Mouse (Mus musculus) heart, postnatal 0 days (tissue): ENCODE measurements at regions not wholly inside any gene's neighbourhood (a gene's known extent, or its start where the extent isn't known, plus 50 kb on each side); places are given as distances from the start of the nearest gene placed in this dataset.

ENCODE experiments used
- ATAC-seq: fragments of 200-750 bp; cut with Nextera tagmentation; 2 replicates; pipeline ENCODE4 v1.8.0; 2017; ENCODE audit warnings: low read depth, moderate number of reproducible peaks, moderate library complexity; ENCODE audit not compliant: insufficient read depth
- DNase-seq: peaks from one replicate; pipeline ENCODE4 v3.0.0-alpha.2; 2016; ENCODE audit warnings: low spot score
- H3K27ac ChIP-seq: fragments of 300-500 bp; sonication (generic); 2 replicates; pipeline ENCODE4 v1.5.1; 2014; ENCODE audit warnings: low read depth, mild to moderate bottlenecking
- H3K27me3 ChIP-seq: fragments of 300-500 bp; sonication (generic); 2 replicates; pipeline ENCODE4 v1.6.1; 2014; ENCODE audit warnings: low read length, mixed read lengths; ENCODE audit not compliant: control insufficient read depth, insufficient read depth
- H3K36me3 ChIP-seq: fragments of 300-500 bp; sonication (generic); replicated peaks from 2 replicates; pipeline ENCODE4 v1.6.1; 2014; ENCODE audit warnings: low read length, mixed read lengths; ENCODE audit not compliant: control insufficient read depth, insufficient read depth
- H3K4me1 ChIP-seq: fragments of 300-500 bp; sonication (generic); 2 replicates; pipeline ENCODE4 v1.6.1; 2014; ENCODE audit warnings: antibody characterized with exemption; ENCODE audit not compliant: control insufficient read depth, insufficient read depth
- H3K4me2 ChIP-seq: fragments of 300-500 bp; sonication (generic); 2 replicates; pipeline ENCODE4 v1.6.1; 2014; ENCODE audit warnings: low read depth, mild to moderate bottlenecking, low read length, moderate library complexity
- H3K4me3 ChIP-seq: fragments of 300-500 bp; sonication (generic); 2 replicates; pipeline ENCODE4 v1.5.1; 2014; ENCODE audit warnings: low read depth, low read length
- H3K9ac ChIP-seq: fragments of 300-500 bp; sonication (generic); replicated peaks from 2 replicates; pipeline ENCODE4 v1.6.1; 2014; ENCODE audit warnings: low read depth, low read length, mixed read lengths
- H3K9me3 ChIP-seq: fragments of 300-500 bp; sonication (generic); replicated peaks from 2 replicates; pipeline ENCODE4 v1.6.1; 2016; ENCODE audit warnings: low read length; ENCODE audit not compliant: control insufficient read depth
- CTCF ChIP-seq: IDR thresholded peaks from 2 replicates; pipeline ENCODE4 v1.5.1; 2016; ENCODE audit warnings: antibody characterized with exemption, control low read depth, low read depth
- EP300 ChIP-seq: IDR thresholded peaks from 2 replicates; pipeline ENCODE4 v1.6.1; 2016; ENCODE audit warnings: antibody characterized with exemption, low read depth
- WGBS: fragments of 180-500 bp; shearing (Covaris S2); extraction: QIAGEN DNeasy Blood & Tissue Kit; methylation state at CpG from one replicate; pipeline ENCODE4 v1.1.7; 2014; 5-methylcytosine and 5-hydroxymethylcytosine counted together

DNA sequence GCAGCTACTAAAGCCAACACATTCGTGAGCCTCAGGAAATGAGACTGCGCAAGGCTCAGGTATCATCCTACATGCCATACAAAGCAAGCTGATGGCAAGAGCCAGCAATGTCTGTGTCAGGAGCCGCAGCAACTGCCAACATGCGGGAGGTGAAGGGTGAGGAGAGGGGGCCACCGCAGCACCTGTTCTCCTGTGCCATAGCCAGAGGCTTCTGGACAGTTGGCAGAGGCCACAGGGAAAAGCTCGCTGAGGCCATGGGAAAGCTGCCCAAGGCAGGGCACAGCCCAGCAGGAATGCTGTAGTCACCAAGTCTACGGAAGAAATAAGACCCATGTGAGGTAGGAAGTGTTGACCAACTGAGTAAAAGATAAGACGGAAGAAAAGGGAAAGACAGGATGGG lies 149.1 kb upstream of the Runx1 start:
- no peak overlapping the region for H3K4me3 ChIP-seq
- no peaks in the 10 kb centered on the region for H3K36me3 ChIP-seq
- WGBS: 78% methylated on average over 8 of the region's 8 CpGs
- H3K9ac ChIP-seq: no peak overlapping the region
- H3K27ac ChIP-seq: no peak overlapping the region
- ATAC-seq (no peak), DNase-seq (no peak)
- H3K4me1 ChIP-seq: no peaks in the 10 kb centered on the region
- no peaks in the 10 kb centered on the region for H3K9me3 ChIP-seq
- H3K4me2 ChIP-seq: no peak overlapping the region
- no peak for TF ChIP-seq EP300
- H3K27me3 ChIP-seq: 0 out of 2 replicates have a peak, but pooled peaks cover 3% of the 10 kb centered on the region

- DNase-seq: no peak
- H3K4me2 ChIP-seq: no peak overlapping the region
- no peaks in the 10 kb centered on the region for H3K9me3 ChIP-seq
- no peak for ATAC-seq
- whole genome bisulfite sequencing: 65% methylated on average over 5 of the region's 5 CpGs
- 0 out of 2 replicates have a peak, but pooled peaks cover 3% of the 10 kb centered on the region for H3K27me3 ChIP-seq
- no peak overlapping the region for H3K9ac ChIP-seq
- no peaks in the 10 kb centered on the region for H3K4me1 ChIP-seq
- H3K4me3 ChIP-seq: no peak overlapping the region
- TF ChIP-seq CTCF (no peak), EP300 (no peak)
- no peak overlapping the region for H3K27ac ChIP-seq
- no peaks in the 10 kb centered on the region for H3K36me3 ChIP-seq
Measured at GRCm38 (mm10) chr16:92972681-92973080, 146.7 kb upstream of the Runx1 start.

GRCm38 (mm10) chr16:92971956-92972355 lies 146.0 kb upstream of the Runx1 start:
- H3K27me3 ChIP-seq: 0 out of 2 replicates have a peak, but pooled peaks cover under 1% of the 10 kb centered on the region
- DNase-seq (no peak), ATAC-seq (no peak)
- TF ChIP-seq EP300 (no peak), CTCF (no peak)
- 84% methylated on average over 3 of the region's 3 CpGs for WGBS
- H3K36me3 ChIP-seq: no peaks in the 10 kb centered on the region
- no peak overlapping the region for H3K4me3 ChIP-seq
- H3K4me2 ChIP-seq: no peak overlapping the region
- H3K9ac ChIP-seq: no peak overlapping the region
- no peak overlapping the region for H3K27ac ChIP-seq
- no peaks in the 10 kb centered on the region for H3K9me3 ChIP-seq
- H3K4me1 ChIP-seq: no peaks in the 10 kb centered on the region

DNA sequence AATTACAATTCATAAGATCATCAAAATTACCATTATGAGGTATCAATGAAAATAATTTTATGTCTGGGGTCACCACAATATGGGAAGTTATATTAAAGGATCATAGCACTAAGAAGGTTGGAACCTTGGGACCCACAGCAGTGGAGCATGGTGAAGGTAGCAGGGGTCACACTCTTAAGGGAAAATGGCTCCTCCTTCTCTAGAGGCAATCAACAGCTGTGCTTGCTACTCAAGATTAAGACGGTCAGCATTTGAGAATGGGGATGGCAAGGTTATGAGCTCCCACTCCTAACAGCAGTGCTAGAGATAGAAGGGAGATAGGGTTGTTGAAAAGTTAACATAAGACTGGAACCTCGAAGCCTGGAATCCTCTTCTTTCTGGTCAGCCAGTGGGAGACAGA lies 144.6 kb upstream of the Runx1 start:
- 70% methylated on average over 2 of the region's 2 CpGs for WGBS

DNA sequence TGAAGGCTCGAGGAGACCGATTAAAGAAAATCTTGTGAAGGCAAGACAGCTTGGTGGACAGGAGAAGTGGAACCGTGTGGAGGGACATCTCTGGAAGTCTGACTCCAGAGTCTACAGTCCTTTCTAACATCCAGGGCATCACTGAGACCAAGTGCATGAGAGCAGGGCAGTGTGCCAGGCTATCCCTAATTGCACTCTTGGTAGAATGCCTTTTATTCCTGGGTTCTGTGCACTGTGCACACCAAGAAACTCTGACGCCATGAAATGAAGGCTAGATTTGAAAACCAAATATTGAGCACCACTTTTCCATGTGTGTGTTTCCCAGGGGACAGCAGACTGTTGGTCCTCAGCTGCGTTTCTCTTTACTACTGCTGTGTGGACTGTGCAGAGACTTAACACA lies 143.1 kb upstream of the Runx1 start:
- ATAC-seq (no peak), DNase-seq (no peak)
- no peak overlapping the region for H3K4me2 ChIP-seq
- H3K9me3 ChIP-seq: no peaks in the 10 kb centered on the region
- no peak overlapping the region for H3K4me3 ChIP-seq
- no peak overlapping the region for H3K9ac ChIP-seq
- WGBS: 74% methylated on average over 5 of the region's 5 CpGs
- H3K27ac ChIP-seq: no peak overlapping the region
- TF ChIP-seq CTCF (no peak), EP300 (no peak)
- H3K4me1 ChIP-seq: no peaks in the 10 kb centered on the region
- H3K36me3 ChIP-seq: no peaks in the 10 kb centered on the region
- no peaks in the 10 kb centered on the region for H3K27me3 ChIP-seq

More for the DNA sequence above, 144.6 kb upstream of the Runx1 start:
- no peak for TF ChIP-seq EP300
- Histone ChIP-seq H3K27ac (no peak overlapping the region), H3K4me3 (no peak overlapping the region), H3K4me1 (no peaks in the 10 kb centered on the region), H3K4me2 (no peak overlapping the region), H3K9me3 (no peaks in the 10 kb centered on the region), H3K9ac (no peak overlapping the region), H3K36me3 (no peaks in the 10 kb centered on the region), H3K27me3 (no peaks in the 10 kb centered on the region)
- no peak for DNase-seq
- ATAC-seq: no peak

- WGBS: 85% methylated on average over 10 of the region's 10 CpGs
- no peaks in the 10 kb centered on the region for H3K36me3 ChIP-seq
- no peaks in the 10 kb centered on the region for H3K9me3 ChIP-seq
- no peak overlapping the region for H3K4me2 ChIP-seq
- no peak overlapping the region for H3K4me3 ChIP-seq
- H3K27ac ChIP-seq: no peak overlapping the region
- ATAC-seq: no peak
- H3K4me1 ChIP-seq: 0 out of 2 replicates have a peak, but pooled peaks cover 7% of the 10 kb centered on the region
- no peaks in the 10 kb centered on the region for H3K27me3 ChIP-seq
- DNase-seq: no peak
- TF ChIP-seq EP300: no peak
- H3K9ac ChIP-seq: no peak overlapping the region
Measured at GRCm38 (mm10) chr16:92966069-92966866, 140.3 kb upstream of the Runx1 start.
